Mouse (Mus musculus): Measurements from ENCODE around the gene Smim14. TPM values are rescaled to one million over a fixed set of nuclear protein-coding genes. Genes with fewer than 3 reads are reported as not detected.

The Smim14 gene
- total RNA-seq, 2 experiments from 2014 or later: 127 to 143 TPM

DNA sequence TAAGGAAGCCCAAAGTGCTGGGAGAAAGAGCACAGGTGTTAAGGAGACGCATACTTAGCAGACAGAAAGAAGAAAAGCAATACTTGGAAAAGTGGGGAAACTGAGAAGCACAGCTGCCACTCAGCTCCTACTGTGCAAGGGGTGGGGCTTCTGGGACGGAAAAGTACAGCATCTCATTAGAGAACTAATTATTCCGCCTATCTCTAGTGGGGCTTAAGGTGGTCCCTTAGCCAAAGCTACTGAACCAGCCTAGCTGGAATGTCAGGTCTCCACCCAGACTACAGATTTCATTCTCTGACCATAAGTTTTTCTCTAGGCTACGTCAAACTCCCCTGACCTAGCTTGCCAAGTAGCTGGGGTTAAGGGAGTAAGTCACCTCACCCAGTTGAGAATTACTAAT is 2.5 kb downstream of the Smim14 start:
- no peak for DNase-seq (ENCODE audit: extremely low spot score in 1 of 2, low spot score in 2 of 2)
- intact Hi-C loops (cut with DNase I): loop anchor here (2.0 kb wide), 1 partner anchor 162 kb away; no protein-coding TSS in a partner anchor

DNA sequence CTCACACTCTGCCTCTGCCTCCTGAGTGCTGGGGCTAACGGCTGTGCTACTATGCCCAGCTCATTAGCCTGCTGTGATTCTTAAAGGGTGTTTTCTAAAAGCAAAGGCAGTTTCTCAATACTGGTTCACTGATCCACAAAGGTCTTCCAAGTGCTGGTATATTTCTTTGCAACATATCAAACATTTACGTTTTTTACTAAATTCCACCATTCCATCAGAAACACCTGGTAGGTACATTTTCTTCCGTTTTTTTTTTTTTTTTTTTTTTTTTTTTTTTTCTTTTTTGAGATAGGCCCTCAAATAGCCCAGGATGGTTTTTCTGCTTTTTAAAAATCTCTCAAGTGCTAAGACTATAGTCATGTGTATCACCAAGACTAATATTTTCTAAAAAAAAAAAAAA is 5.7 kb downstream of the Smim14 start:
- DNase-seq (ENCODE audit: extremely low spot score in 1 of 2, low spot score in 2 of 2): no peak
- intact Hi-C loops (cut with DNase I): no loop called here

DNA sequence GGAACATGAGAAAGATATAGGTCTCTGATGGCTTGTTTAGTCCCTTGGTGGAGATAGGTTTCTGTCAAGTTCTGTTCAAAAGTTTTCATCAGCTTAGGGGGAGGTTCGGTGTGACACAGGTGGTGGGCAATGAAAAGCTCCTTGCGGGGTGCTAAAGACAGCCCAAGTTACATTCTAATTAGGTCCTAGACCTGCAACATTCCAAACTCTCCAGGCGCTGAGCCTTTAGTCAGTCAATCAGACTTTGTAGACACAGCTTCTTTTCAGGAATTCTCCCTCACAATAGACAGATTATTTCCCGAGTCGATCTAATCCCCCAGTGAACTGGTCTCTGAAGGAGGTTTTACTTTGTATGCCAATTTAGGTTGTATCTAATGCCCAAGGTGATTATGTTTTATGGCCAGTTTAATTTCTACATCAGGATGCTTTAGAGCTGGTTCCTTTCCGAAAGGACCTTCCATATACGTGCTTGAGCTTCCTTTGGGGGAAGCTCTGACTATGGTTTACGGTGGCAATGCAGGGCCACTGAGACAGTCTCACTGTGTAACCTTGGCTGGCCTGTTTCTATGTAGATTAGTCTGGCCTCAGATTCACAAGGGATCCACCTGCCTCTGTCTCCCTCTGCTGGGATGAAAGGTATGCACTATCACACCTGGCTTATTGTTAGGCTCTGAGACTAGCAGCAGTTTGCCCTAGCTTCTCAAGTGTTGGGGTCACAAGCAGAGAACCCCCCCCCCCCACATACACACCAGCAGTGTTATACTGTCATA is 11.1 kb downstream of the Smim14 start:
- intact Hi-C loops (cut with DNase I): no loop called here

DNA sequence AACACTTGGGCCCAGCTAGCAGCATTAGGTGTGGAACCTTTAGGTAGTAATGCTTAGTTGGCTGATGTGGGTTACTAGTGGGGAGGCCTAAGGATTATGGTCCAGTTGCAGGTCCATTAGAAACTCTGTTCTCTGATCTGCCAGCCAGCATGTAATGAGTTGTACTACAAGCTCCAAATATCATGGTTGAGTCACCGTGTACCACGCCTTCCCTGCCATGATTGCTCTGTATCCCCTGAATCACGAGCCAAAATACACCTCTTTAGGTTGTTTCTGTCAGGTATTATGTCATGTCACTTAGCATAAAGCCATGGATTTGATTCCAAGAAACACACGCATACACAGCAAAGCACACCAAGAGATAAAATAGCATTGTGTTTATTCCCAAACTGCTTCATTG is 12.2 kb downstream of the Smim14 start:
- intact Hi-C loops (cut with DNase I): no loop called here
- DNase-seq (ENCODE audit: extremely low spot score in 1 of 2, low spot score in 2 of 2): no peak

More for the DNA sequence above, 11.1 kb downstream of the Smim14 start:
- no peak for DNase-seq (ENCODE audit: extremely low spot score in 1 of 2, low spot score in 2 of 2)

DNA sequence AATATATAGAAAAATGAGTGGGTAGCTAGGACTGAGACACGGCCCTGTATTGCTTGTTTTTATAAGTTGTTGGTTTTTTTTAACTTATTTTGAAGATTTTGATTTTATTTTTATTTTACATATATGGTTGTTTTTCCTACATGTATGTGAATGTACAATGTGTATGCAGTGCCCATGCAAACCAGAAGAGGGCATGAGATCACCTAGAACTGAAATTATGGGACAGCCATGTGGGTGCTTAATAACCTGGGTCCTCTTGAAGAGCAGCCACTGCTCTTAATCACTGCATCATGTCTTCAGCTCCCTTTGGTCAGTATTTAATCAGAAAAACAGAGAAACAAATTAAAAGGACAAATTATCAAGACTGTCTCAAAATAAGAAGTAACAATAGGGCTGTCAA is 15.2 kb downstream of the Smim14 start:
- DNase-seq (ENCODE audit: extremely low spot score in 1 of 2, low spot score in 2 of 2): no peak
- intact Hi-C loops (cut with DNase I): no loop called here

DNA sequence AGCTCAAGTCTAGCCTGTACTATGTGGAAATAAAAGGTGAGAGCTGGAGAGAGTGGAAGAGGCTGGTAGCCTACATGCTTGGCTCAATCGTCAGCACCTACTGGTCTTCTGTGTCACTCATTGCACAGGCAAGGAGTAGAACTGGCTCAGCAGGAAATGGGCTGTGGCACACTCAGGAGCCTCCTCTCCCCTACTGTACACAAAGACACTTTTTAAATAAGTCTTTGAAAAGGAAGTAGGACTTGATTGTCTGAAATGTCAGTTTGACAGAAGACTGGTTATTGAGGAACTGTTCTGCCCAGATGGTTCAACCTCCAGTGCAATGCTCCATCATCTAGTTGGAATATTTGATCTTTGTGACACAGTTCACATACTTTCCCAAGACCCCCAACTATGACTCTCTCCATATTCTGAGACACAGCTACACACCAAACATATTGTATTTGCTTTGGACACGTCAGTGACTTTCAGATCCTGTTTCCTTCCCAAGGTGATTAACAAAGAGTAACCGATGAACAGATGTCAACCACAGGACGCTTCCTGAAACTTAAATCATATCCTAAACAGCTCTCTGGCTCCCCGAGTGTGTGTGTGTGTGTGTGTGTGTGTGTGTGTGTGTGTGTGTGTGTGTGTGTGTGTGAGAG is 22.2 kb downstream of the Smim14 start:
- DNase-seq (ENCODE audit: extremely low spot score in 1 of 2, low spot score in 2 of 2): no peak
- intact Hi-C loops (cut with DNase I): no loop called here

DNA sequence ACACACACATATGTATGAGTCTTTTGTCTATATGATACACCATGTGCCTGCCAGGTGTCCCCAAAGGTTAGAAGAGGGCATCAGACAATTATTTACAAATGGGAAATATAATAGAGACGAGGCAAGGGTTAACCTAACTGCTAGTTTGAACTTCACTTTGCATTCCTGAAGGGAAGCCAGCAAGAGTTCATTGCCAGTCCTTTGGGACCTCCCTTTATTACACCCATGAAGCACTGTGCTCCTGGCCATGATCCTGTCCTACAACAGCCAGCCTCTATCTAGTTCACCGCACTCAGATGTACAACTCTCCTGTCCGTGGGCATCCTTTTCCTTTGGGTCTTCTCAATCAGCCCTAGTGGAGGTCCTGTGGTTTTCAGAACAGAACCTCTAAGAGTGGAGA is 23.5 kb downstream of the Smim14 start:
- no peak for DNase-seq (ENCODE audit: extremely low spot score in 1 of 2, low spot score in 2 of 2)
- intact Hi-C loops (cut with DNase I): no loop called here

DNA sequence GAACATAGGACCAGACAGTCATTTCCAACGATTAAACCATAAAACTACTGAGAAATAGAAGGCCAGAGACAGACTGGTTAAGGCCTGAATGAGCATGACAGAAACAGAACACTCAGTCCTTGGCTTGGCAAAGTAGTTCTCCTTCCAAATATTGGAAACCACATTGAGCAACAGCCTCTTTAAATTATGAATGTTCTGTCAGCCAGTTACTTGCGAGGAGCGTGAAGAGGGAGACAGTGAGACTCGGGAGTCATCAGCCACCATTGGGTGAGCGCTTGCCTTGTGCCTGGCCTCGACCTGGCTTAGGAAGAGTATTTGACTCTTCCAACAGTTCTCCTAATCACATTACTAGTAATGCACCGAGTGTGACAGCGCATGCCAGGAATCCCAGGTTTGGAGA is 28.6 kb downstream of the Smim14 start:
- intact Hi-C loops (cut with DNase I): no loop called here
- no peak for DNase-seq (ENCODE audit: extremely low spot score in 1 of 2, low spot score in 2 of 2)

DNA sequence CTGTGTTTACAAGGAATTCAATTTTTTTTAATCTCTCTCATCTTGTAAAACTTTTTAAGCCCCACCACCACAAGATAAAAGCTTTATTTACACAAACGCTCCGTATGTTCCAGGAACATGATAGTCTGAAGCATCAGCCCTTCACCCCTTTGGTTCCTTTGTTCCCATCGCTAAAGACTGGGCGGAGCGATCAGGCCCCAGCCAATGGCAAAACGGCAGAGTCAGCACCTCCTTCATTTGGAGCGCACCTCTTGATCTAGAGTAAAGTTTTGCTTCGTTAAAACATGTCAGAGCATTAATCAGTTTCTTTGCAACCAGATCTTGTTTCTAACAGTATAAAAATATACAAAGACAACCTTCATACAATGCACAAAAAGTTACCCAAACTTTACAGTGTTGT is 31.2 kb downstream of the Smim14 start:
- intact Hi-C loops (cut with DNase I): no loop called here
- peak in 1 of 2 experiments; percentile 27 for DNase-seq (ENCODE audit: extremely low spot score in 1 of 2, low spot score in 2 of 2)

DNA sequence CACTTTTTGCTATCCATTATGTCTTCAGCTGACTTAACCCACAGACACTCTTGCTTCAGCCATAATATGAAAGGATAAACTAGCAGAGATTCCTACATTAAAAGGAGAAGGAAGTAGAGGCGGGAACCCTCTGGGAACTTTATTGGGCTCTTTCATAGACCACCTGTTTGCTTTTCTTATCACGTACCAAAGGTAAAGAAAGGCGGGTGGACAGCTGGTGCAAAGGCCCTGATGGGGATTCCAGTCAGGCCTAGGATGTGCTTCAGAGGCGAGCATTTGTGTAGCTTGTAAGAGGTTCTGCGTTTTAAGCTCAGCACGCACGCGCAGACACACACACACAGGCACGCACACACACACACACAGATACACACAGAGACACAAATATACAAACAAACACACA is 35.6 kb downstream of the Smim14 start:
- no peak for DNase-seq (ENCODE audit: extremely low spot score in 1 of 2, low spot score in 2 of 2)
- intact Hi-C loops (cut with DNase I): no loop called here

DNA sequence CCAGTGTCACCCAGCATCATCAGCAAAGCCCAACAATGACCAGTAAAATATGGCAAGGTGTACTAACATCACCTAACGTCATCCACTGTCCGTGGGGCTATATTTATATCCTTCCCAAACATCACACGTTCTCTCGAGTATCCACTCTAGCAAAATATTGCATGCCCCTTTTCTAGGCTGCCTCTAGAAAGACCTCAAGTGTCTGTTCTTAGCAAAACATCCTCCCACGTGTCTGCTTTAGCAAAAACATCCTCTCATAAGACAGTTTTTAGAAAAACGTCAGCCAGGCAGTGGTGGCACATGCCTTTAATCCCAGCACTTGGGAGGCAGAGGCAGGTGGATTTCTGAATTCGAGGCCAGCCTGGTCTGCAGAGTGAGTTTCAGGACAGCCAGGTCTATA is 36.8 kb downstream of the Smim14 start:
- intact Hi-C loops (cut with DNase I): no loop called here
- no peak for DNase-seq (ENCODE audit: extremely low spot score in 1 of 2, low spot score in 2 of 2)

DNA sequence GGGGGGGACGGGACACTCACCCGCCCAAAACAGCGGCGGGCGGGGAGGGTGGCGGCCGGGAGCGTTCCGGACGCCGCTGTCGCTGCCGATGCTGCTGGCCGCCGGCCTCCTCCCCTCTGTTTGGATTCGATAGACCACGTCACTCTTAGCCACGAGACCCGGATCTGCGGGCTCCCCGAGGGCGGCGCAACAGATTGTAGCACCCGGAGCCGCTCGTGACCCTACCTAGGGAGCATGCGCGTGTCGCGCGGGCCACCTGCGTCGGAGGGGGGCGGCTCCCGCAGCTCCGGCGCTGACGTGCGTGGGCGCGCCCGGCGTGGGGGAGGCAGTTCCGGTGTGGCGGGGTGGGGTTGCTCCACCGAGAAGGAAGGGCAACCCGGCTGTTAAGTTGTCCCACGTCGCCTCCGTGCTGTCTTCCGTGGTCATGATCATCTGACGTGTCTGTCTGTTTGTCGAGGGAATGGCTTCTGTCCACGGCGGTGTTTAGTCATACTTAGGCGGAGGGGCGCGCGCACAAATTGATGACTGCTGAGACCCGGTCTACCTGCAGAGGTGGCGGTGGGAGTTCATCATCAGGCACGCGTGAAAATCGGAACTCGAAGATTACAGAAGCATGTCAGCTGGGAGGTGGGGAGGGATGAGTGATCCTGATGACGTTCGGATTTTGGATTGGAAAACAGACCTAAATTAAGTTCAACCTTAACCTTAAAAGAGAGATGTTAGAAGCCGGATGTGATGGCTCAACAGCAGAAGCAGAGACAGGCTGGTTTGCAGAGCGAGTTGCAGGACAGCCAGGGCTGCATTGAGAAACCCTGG is 44.1 kb downstream of the Smim14 start, which contains the start of gene Gm43552:
TSS of gene Gm43552 (minus strand) at position 118 of the 816 bp plus-strand sequence.
- peak; percentile 93 to 97 for DNase-seq (ENCODE audit: extremely low spot score in 1 of 2, low spot score in 2 of 2)
- intact Hi-C loops (cut with DNase I): loop anchor here (5.0 kb wide), 2 partner anchors 44 to 56 kb away; partner anchors contain the start of genes Smim14, Ube2k and Ugdh

DNA sequence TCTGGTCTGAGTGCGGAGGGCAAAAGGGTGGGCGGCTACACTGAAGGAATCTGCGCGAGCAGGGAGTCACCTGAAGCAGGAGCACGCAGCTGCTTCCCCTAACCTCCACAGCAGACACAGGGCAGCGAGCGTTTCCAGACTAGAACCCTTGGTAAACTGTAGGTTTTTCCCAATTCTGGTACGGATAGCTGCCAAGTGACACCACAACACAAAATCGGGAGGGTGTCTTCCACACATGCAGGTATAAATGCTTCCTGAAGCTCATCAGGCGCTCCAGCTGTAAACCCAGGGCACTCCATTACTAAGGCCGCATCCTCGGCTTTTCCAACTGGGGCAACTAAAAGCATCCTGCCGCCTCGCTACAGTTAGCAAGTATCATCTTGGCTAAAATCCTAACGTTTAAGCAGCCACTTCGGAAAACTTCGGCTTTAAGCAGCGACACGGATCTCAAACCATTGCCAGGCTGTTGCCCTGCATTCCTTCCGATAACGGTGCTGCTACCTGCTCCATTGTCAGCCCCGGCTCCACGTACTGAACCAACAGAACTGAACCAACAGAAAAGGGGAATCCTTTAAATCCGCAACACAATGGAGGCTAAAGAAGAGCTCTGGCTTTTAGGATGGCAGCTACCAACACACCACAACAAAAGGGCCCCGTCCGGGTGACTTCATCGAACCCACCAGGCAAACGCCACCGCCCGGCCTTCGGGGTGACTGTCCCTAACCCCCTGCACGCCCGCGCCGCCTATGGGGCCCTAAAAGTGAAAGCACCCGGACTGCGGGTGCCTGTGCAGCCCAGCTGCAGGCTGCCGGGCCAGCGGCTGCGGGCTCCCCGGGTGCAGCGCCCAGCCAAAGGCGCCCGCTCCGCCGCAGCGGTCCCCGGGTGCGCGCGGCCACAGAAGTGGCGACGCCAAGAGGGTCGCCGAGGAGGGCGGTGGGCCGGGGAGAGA is 44.9 kb downstream of the Smim14 start:
- intact Hi-C loops (cut with DNase I): loop anchor here (5.0 kb wide), 2 partner anchors 45 to 55 kb away; partner anchors contain the start of genes Smim14, Ube2k and Ugdh

DNA sequence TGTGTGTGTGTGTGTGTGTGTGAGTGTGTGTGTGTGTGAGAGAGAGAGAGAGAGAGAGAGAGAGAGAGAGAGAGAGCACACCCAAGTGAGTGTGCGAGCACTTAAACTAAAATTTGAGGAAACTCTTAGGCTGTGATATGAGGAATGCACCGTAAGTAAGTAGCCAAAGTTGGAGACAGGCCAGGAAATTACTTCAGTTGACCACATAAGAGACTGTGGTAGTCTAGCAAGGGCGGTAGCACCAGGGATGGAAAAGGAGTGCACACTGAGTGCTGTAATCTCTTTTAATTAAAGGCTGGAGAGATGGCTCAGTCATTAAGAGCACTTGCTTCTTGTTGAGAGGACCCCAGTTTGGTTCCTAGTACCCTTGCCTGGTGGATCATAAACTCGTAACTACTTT is 47.2 kb downstream of the Smim14 start:
- no peak for DNase-seq (ENCODE audit: extremely low spot score in 1 of 2, low spot score in 2 of 2)

More for the DNA sequence above, 44.9 kb downstream of the Smim14 start:
- peak; percentile 46 to 81 for DNase-seq (ENCODE audit: extremely low spot score in 1 of 2, low spot score in 2 of 2)

DNA sequence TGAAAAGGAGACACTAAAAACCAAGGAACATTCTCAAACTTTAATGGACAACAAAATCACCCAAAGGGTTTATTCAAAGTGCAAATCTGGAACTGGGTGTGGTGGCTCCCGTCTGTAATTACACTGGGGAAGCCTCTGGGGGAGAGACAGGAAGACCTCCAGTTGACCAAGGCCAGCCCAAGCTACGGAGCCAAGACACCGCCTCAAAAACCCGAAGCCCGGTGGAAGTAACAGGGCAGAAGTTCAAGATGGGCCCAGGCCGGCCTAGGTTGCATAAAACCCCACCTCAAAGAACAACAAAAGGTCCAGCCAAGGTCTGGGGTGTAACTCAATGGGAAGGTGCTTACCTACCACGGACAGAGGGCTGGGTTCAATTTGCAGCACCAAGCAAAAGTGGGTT is 48.3 kb downstream of the Smim14 start:
- intact Hi-C loops (cut with DNase I): no loop called here
- DNase-seq (ENCODE audit: extremely low spot score in 1 of 2, low spot score in 2 of 2): peak in 1 of 2 experiments; percentile 38

More for the DNA sequence above, 47.2 kb downstream of the Smim14 start:
- intact Hi-C loops (cut with DNase I): loop anchor here (5.0 kb wide), 2 partner anchors 47 to 53 kb away; partner anchors contain the start of genes Smim14, Ube2k and Ugdh

DNA sequence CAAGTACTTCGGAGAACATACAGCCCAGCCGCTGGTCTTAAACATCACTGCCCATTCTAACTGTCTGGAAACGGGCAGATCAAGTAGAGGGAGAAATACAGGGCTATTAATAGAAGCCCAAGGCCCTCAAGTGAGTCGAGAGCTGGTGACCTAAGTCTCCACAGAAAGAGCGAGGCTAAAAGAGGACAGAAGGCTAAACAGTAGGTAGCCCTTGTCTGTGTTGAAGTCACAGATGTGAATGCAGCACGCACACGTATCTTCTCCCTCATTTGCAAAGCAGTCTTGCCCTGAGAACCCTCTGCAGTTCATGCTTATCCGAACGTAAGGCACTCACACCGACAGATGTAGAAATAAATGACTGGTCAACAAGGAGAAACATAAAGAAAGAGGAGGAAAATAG is 49.6 kb downstream of the Smim14 start:
- DNase-seq (ENCODE audit: extremely low spot score in 1 of 2, low spot score in 2 of 2): no peak
- intact Hi-C loops (cut with DNase I): no loop called here

DNA sequence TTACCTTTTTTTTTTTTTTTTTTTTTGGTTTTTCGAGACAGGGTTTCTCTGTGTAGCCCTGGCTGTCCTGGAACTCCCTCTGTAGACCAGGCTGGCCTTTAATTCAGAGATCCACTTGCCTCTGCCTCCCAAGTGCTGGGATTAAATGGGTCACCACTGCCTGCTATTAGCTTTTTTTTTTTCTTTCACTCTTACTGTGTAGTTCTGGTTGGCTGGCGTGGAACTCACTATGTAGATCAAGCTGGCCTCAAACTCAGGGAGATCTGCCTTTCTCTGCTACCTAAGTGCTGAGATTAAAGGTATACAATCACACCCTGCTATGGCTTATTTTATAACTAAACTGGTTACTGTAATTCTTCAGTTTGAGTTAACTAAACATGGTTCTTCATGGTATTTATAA is 50.5 kb downstream of the Smim14 start:
- intact Hi-C loops (cut with DNase I): no loop called here
- no peak for DNase-seq (ENCODE audit: extremely low spot score in 1 of 2, low spot score in 2 of 2)

DNA sequence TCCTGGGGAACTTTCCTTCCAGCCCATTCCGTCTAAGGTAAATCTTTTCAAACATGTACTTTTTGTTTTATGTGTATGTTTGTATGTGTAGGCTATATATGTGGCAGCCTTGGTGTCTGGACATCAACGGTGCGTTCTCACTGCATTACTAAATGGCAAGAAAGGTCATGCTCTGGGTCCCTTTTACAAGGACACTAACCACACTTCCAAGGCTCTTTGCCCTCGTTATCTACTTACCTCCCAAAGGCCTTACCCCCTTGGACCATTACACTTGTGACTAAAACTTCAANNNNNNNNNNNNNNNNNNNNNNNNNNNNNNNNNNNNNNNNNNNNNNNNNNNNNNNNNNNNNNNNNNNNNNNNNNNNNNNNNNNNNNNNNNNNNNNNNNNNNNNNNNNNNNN is 54.0 kb downstream of the Smim14 start:
- DNase-seq (ENCODE audit: extremely low spot score in 1 of 2, low spot score in 2 of 2): no peak
- intact Hi-C loops (cut with DNase I): no loop called here

Measured in left cerebral cortex, postnatal 10 days (tissue).